Mouse (Mus musculus): ENCODE data around the gene Gm20708. TPM values are rescaled to one million over a fixed set of nuclear protein-coding genes. Genes with fewer than 3 reads are reported as not detected.

The Gm20708 gene
- polyA plus RNA-seq (2015; fragmentation: Nextera tagmentation; extraction: Ambion mirVana), result 0.26 and 0.38 TPM in 2 replicates

- Histone ChIP-seq H3K4me1 (replicated peaks) (peaks cover 19% of the 10 kb centered on the region), H3K9me3 (no peaks in the 10 kb centered on the region), H3K4me2 (replicated peaks) (peak within 1 kb of the TSS; percentile 95), H3K9ac (peak within 1 kb of the TSS; percentile 77), H3K27me3 (replicated peaks) (no peaks in the 10 kb centered on the region), H3K4me3 (replicated peaks) (peak within 1 kb of the TSS; percentile 82), H3K27ac (peak within 1 kb of the TSS; percentile 89), H3K36me3 (peaks cover 25% of the 10 kb centered on the region)
- under 1% methylated on average over 74 of the region's 75 CpGs for WGBS
- peak; percentile 83 for ATAC-seq
Observed at GRCm38 (mm10) chr11:117809407-117810311, at the start of gene Gm20708, which contains the start of gene Syngr2. Gene Gm20708, plus strand, starts transcription at chr11:117809668. Gene Syngr2, plus strand, starts transcription at chr11:117809668.

GRCm38 (mm10) chr11:117760374-117761119 is 48.9 kb upstream of the Gm20708 start:
- WGBS, result 90% methylated on average over 26 of the region's 26 CpGs
- H3K27ac ChIP-seq, result no peak overlapping the region
- peaks cover 46% of the 10 kb centered on the region for H3K36me3 ChIP-seq
- no peak overlapping the region for H3K4me3 ChIP-seq (replicated peaks)
- H3K4me2 ChIP-seq (replicated peaks), result no peak overlapping the region
- no peak overlapping the region for H3K9ac ChIP-seq
- no peaks in the 10 kb centered on the region for H3K4me1 ChIP-seq (replicated peaks)
- no peaks in the 10 kb centered on the region for H3K27me3 ChIP-seq (replicated peaks)
- H3K9me3 ChIP-seq, result no peaks in the 10 kb centered on the region
- no peak for ATAC-seq

GRCm38 (mm10) chr11:117761801-117762200 is 47.7 kb upstream of the Gm20708 start:
- no peaks in the 10 kb centered on the region for H3K9me3 ChIP-seq
- ATAC-seq, result no peak
- no peak overlapping the region for H3K9ac ChIP-seq
- no peaks in the 10 kb centered on the region for H3K4me1 ChIP-seq (replicated peaks)
- H3K4me3 ChIP-seq (replicated peaks), result no peak overlapping the region
- H3K27ac ChIP-seq, result no peak overlapping the region
- no peak overlapping the region for H3K4me2 ChIP-seq (replicated peaks)
- H3K36me3 ChIP-seq, result peaks cover 38% of the 10 kb centered on the region
- WGBS, result 83% methylated on average over 13 of the region's 13 CpGs
- no peaks in the 10 kb centered on the region for H3K27me3 ChIP-seq (replicated peaks)

GRCm38 (mm10) chr11:117762246-117762645 is 47.2 kb upstream of the Gm20708 start:
- Histone ChIP-seq H3K9ac (no peak overlapping the region), H3K27me3 (replicated peaks) (no peaks in the 10 kb centered on the region), H3K4me3 (replicated peaks) (no peak overlapping the region), H3K27ac (no peak overlapping the region), H3K4me1 (replicated peaks) (no peaks in the 10 kb centered on the region), H3K36me3 (peaks cover 37% of the 10 kb centered on the region), H3K4me2 (replicated peaks) (no peak overlapping the region), H3K9me3 (no peaks in the 10 kb centered on the region)
- no peak for ATAC-seq
- 87% methylated on average over 12 of the region's 12 CpGs for WGBS

GRCm38 (mm10) chr11:117764319-117764718 is 45.1 kb upstream of the Gm20708 start:
- ATAC-seq, result no peak

GRCm38 (mm10) chr11:117765361-117765760 is 44.1 kb upstream of the Gm20708 start:
- no peak overlapping the region for H3K4me3 ChIP-seq (replicated peaks)
- no peaks in the 10 kb centered on the region for H3K9me3 ChIP-seq
- H3K4me1 ChIP-seq (replicated peaks), result peaks cover 10% of the 10 kb centered on the region
- no peak overlapping the region for H3K9ac ChIP-seq
- H3K27ac ChIP-seq, result no peak overlapping the region
- H3K36me3 ChIP-seq, result peaks cover 12% of the 10 kb centered on the region
- WGBS, result 92% methylated on average over 5 of the region's 5 CpGs
- no peak for ATAC-seq
- no peaks in the 10 kb centered on the region for H3K27me3 ChIP-seq (replicated peaks)
- no peak overlapping the region for H3K4me2 ChIP-seq (replicated peaks)

More at GRCm38 (mm10) chr11:117764319-117764718, 45.1 kb upstream of the Gm20708 start:
- H3K4me1 ChIP-seq (replicated peaks), result peaks cover 5% of the 10 kb centered on the region
- no peaks in the 10 kb centered on the region for H3K9me3 ChIP-seq
- WGBS, result 90% methylated on average over 9 of the region's 9 CpGs
- H3K27ac ChIP-seq, result no peak overlapping the region
- H3K36me3 ChIP-seq, result peaks cover 21% of the 10 kb centered on the region
- no peak overlapping the region for H3K9ac ChIP-seq
- H3K27me3 ChIP-seq (replicated peaks), result no peaks in the 10 kb centered on the region
- no peak overlapping the region for H3K4me2 ChIP-seq (replicated peaks)
- H3K4me3 ChIP-seq (replicated peaks), result no peak overlapping the region

GRCm38 (mm10) chr11:117766275-117766674 is 43.2 kb upstream of the Gm20708 start:
- no peaks in the 10 kb centered on the region for H3K27me3 ChIP-seq (replicated peaks)
- H3K4me2 ChIP-seq (replicated peaks), result no peak overlapping the region
- H3K4me1 ChIP-seq (replicated peaks), result peaks cover 13% of the 10 kb centered on the region
- H3K27ac ChIP-seq, result no peak overlapping the region
- WGBS, result 80% methylated on average over 3 of the region's 3 CpGs
- no peak overlapping the region for H3K4me3 ChIP-seq (replicated peaks)
- peaks cover 6% of the 10 kb centered on the region for H3K36me3 ChIP-seq
- no peaks in the 10 kb centered on the region for H3K9me3 ChIP-seq
- ATAC-seq, result no peak
- no peak overlapping the region for H3K9ac ChIP-seq

- H3K27ac ChIP-seq, result no peak overlapping the region
- peaks cover 13% of the 10 kb centered on the region for H3K4me1 ChIP-seq (replicated peaks)
- 71% methylated on average over 20 of the region's 20 CpGs for WGBS
- H3K4me3 ChIP-seq (replicated peaks), result no peak overlapping the region
- peaks cover 3% of the 10 kb centered on the region for H3K36me3 ChIP-seq
- H3K27me3 ChIP-seq (replicated peaks), result no peaks in the 10 kb centered on the region
- H3K9ac ChIP-seq, result no peak overlapping the region
- H3K4me2 ChIP-seq (replicated peaks), result no peak overlapping the region
- ATAC-seq, result no peak; the same call in 1 of the 2 replicates
- H3K9me3 ChIP-seq, result no peaks in the 10 kb centered on the region
Observed at GRCm38 (mm10) chr11:117768725-117769682, 40.5 kb upstream of the Gm20708 start.

- no peaks in the 10 kb centered on the region for H3K27me3 ChIP-seq (replicated peaks)
- WGBS, result 73% methylated on average over 7 of the region's 7 CpGs
- H3K4me1 ChIP-seq (replicated peaks), result peaks cover 13% of the 10 kb centered on the region
- ATAC-seq, result no peak
- H3K4me3 ChIP-seq (replicated peaks), result no peak overlapping the region
- H3K4me2 ChIP-seq (replicated peaks), result no peak overlapping the region
- H3K9ac ChIP-seq, result no peak overlapping the region
- H3K9me3 ChIP-seq, result no peaks in the 10 kb centered on the region
- no peak overlapping the region for H3K27ac ChIP-seq
- H3K36me3 ChIP-seq, result peaks cover 2% of the 10 kb centered on the region; the same call in 1 of the 2 replicates
Observed at GRCm38 (mm10) chr11:117769683-117770047, 39.8 kb upstream of the Gm20708 start.

- no peak overlapping the region for H3K4me2 ChIP-seq (replicated peaks)
- H3K27me3 ChIP-seq (replicated peaks), result no peaks in the 10 kb centered on the region
- H3K27ac ChIP-seq, result no peak overlapping the region
- 0 out of 2 replicates have a peak, but pooled peaks have one; percentile 17 for ATAC-seq
- H3K36me3 ChIP-seq, result 0 out of 2 replicates have a peak, but pooled peaks cover 2% of the 10 kb centered on the region
- 69% methylated on average over 10 of the region's 10 CpGs for WGBS
- no peak overlapping the region for H3K9ac ChIP-seq
- H3K4me3 ChIP-seq (replicated peaks), result no peak overlapping the region
- peaks cover 13% of the 10 kb centered on the region for H3K4me1 ChIP-seq (replicated peaks)
- H3K9me3 ChIP-seq, result no peaks in the 10 kb centered on the region
Observed at GRCm38 (mm10) chr11:117770407-117770806, 39.1 kb upstream of the Gm20708 start.

GRCm38 (mm10) chr11:117772352-117772751 is 37.1 kb upstream of the Gm20708 start:
- Histone ChIP-seq H3K4me3 (replicated peaks) (no peak overlapping the region), H3K36me3 (0 out of 2 replicates have a peak, but pooled peaks cover 2% of the 10 kb centered on the region), H3K4me2 (replicated peaks) (no peak overlapping the region), H3K9me3 (no peaks in the 10 kb centered on the region), H3K27ac (no peak overlapping the region), H3K9ac (no peak overlapping the region), H3K4me1 (replicated peaks) (peaks cover 13% of the 10 kb centered on the region), H3K27me3 (replicated peaks) (no peaks in the 10 kb centered on the region)
- WGBS, result 96% methylated on average over 7 of the region's 7 CpGs
- ATAC-seq, result no peak

Measured in intestine, embryonic 15.5 days (tissue).